Mouse (Mus musculus) limb, embryonic 14.5 days (tissue): Measurements from ENCODE around the gene Cacnb4. TPM values are rescaled to one million over a fixed set of nuclear protein-coding genes. Genes with fewer than 3 reads are reported as not detected.

Source experiments
- ATAC-seq: fragments of 200-750 bp; cut with Nextera tagmentation; 2 replicates; pipeline ENCODE4 v1.8.0; 2017; ENCODE audit warnings: low read depth, moderate number of reproducible peaks, moderate TSS enrichment; ENCODE audit not compliant: low FRiP score
- DNase-seq: peaks from one replicate; pipeline ENCODE4 v3.0.0-alpha.2; 2015; ENCODE audit warnings: low spot score
- H3K27ac ChIP-seq: fragments of 300-500 bp; sonication (generic); replicated peaks from 2 replicates; pipeline ENCODE4 v1.5.1; 2014; ENCODE audit warnings: low read depth, mild to moderate bottlenecking, low read length, moderate library complexity, mixed read lengths
- H3K27me3 ChIP-seq: fragments of 300-500 bp; sonication (generic); 2 replicates; pipeline ENCODE4 v1.6.1; 2014; ENCODE audit warnings: low read length, mixed read lengths; ENCODE audit not compliant: control insufficient read depth, insufficient read depth
- H3K36me3 ChIP-seq: fragments of 300-500 bp; sonication (generic); 2 replicates; pipeline ENCODE4 v1.6.1; 2014; ENCODE audit warnings: mild to moderate bottlenecking, low read length, moderate library complexity, mixed read lengths; ENCODE audit not compliant: control insufficient read depth, insufficient read depth
- H3K4me1 ChIP-seq: fragments of 300-500 bp; sonication (generic); 2 replicates; pipeline ENCODE4 v1.6.1; 2014; ENCODE audit warnings: antibody characterized with exemption, low read length, mixed read lengths; ENCODE audit not compliant: control insufficient read depth, insufficient read depth
- H3K4me2 ChIP-seq: fragments of 300-500 bp; sonication (generic); replicated peaks from 2 replicates; pipeline ENCODE4 v1.6.1; 2014; ENCODE audit warnings: low read depth, mild to moderate bottlenecking, low read length, moderate library complexity; ENCODE audit not compliant: severe bottlenecking
- H3K4me3 ChIP-seq: fragments of 300-500 bp; sonication (generic); replicated peaks from 2 replicates; pipeline ENCODE4 v1.5.1; 2014; ENCODE audit warnings: low read length
- H3K9ac ChIP-seq: fragments of 300-500 bp; sonication (generic); 2 replicates; pipeline ENCODE4 v1.6.1; 2014; ENCODE audit warnings: mild to moderate bottlenecking, low read depth, low read length, moderate library complexity; ENCODE audit not compliant: severe bottlenecking
- H3K9me3 ChIP-seq: fragments of 300-500 bp; sonication (generic); 2 replicates; pipeline ENCODE4 v1.6.1; 2016; ENCODE audit warnings: low read length; ENCODE audit not compliant: control insufficient read depth
- POLR2A ChIP-seq: fragments of 200-500 bp; IDR thresholded peaks from 2 replicates; pipeline ENCODE4 v1.8.0; 2012; ENCODE audit warnings: inconsistent platforms, mild to moderate bottlenecking, moderate library complexity, borderline replicate concordance; ENCODE audit not compliant: insufficient read depth, insufficient read length; ENCODE audit errors: extremely low read depth
- WGBS: fragments of 180-500 bp; shearing (Covaris S2); extraction: QIAGEN DNeasy Blood & Tissue Kit; methylation state at CpG from one replicate; pipeline ENCODE4 v1.1.7; 2014; 5-methylcytosine and 5-hydroxymethylcytosine counted together
- polyA plus RNA-seq, 2 experiments: library from polyadenylated mRNA; depleted of rRNA in 1 of 2; stranded (reverse) in 1 of 2; unstranded in 1 of 2; fragments of >200 nt; fragmentation: Nextera tagmentation in 1 of 2; extraction: Ambion mirVana in 1 of 2; gene quantifications; 2 replicates each; pipeline versions ENCODE4 v1.2.1 to v1.2.3; 2012 to 2014

The Cacnb4 gene
- polyA plus RNA-seq, 2 experiments = 0.81 to 0.91 TPM

DNA sequence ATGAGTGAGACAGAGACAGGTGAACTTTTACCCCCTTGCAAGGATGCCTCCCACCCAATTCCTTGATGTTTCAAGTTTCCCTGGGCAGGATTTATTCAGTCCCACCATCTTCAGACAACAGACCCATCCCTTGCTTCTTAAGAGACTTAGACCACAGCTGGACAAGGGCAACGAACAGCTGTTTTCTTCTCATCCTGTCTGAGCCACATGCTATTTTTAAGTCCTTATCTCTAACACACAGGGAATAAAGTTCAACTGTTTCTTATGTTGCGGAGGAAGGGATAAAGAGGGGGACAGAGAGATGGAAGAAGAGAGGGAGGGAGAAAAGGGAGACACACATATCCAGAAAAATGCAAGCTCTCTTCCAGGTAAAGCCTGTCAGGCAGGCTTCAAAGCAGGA, 57.8 kb downstream of the Cacnb4 start:
- WGBS = 79% methylated on average over 2 of the region's 2 CpGs
- no peak for DNase-seq
- TF ChIP-seq POLR2A = no peak

GRCm38 (mm10) chr2:52615429-52615828, 61.2 kb downstream of the Cacnb4 start:
- Histone ChIP-seq H3K4me2 (no peak overlapping the region), H3K36me3 (no peaks in the 10 kb centered on the region), H3K27me3 (no peaks in the 10 kb centered on the region), H3K9me3 (no peaks in the 10 kb centered on the region), H3K4me3 (no peak overlapping the region), H3K9ac (no peak overlapping the region), H3K4me1 (no peaks in the 10 kb centered on the region), H3K27ac (no peak overlapping the region)
- 68% methylated on average over 5 of the region's 5 CpGs for WGBS
- TF ChIP-seq POLR2A = no peak
- ATAC-seq (no peak), DNase-seq (no peak)

More for the DNA sequence above, 57.8 kb downstream of the Cacnb4 start:
- Histone ChIP-seq H3K4me3 (no peak overlapping the region), H3K4me2 (no peak overlapping the region; the same call in 1 of the 2 replicates), H3K27ac (no peak overlapping the region), H3K36me3 (no peaks in the 10 kb centered on the region), H3K9ac (no peak overlapping the region), H3K9me3 (no peaks in the 10 kb centered on the region), H3K4me1 (0 out of 2 replicates have a peak, but pooled peaks cover 6% of the 10 kb centered on the region), H3K27me3 (no peaks in the 10 kb centered on the region)
- ATAC-seq = no peak

- Histone ChIP-seq H3K9me3 (no peaks in the 10 kb centered on the region), H3K27ac (no peak overlapping the region), H3K4me1 (no peaks in the 10 kb centered on the region), H3K4me2 (no peak overlapping the region), H3K36me3 (no peaks in the 10 kb centered on the region), H3K27me3 (no peaks in the 10 kb centered on the region), H3K9ac (no peak overlapping the region), H3K4me3 (no peak overlapping the region)
- ATAC-seq = no peak
- DNase-seq = no peak
- 90% methylated on average over 4 of the region's 4 CpGs for WGBS
- no peak for TF ChIP-seq POLR2A
These were observed 62.7 kb downstream of the Cacnb4 start for GRCm38 (mm10) chr2:52613888-52614287.

DNA sequence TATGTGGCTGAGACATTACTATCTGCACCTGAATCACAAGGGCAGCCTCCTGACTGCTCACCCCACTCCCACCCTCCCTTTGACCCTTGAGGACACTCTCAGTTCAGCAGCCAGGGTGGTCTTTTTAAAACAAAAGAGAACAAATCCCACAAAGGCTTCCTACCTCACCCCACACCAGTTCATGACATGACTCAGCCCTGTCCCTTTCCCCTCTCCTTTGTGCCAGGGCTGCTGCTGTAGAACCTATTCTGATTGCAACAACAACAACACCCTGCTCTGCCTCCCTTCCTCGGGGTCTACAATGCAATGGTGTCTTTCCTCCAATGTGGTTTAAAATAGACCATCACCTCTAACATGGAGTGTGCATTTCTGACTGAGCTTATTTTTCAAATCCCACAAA, 67.1 kb downstream of the Cacnb4 start:
- ATAC-seq = no peak
- Histone ChIP-seq H3K27me3 (no peaks in the 10 kb centered on the region), H3K4me1 (no peaks in the 10 kb centered on the region), H3K27ac (no peak overlapping the region), H3K9me3 (no peaks in the 10 kb centered on the region), H3K36me3 (no peaks in the 10 kb centered on the region), H3K9ac (no peak overlapping the region), H3K4me3 (no peak overlapping the region), H3K4me2 (no peak overlapping the region)
- DNase-seq = no peak
- 75% methylated on average over 1 of the region's 1 CpGs for WGBS
- TF ChIP-seq POLR2A = no peak

GRCm38 (mm10) chr2:52607857-52608485, 68.7 kb downstream of the Cacnb4 start:
- Histone ChIP-seq H3K4me3 (no peak overlapping the region), H3K27me3 (no peaks in the 10 kb centered on the region), H3K9me3 (no peaks in the 10 kb centered on the region), H3K4me1 (no peaks in the 10 kb centered on the region), H3K9ac (no peak overlapping the region), H3K4me2 (no peak overlapping the region), H3K27ac (no peak overlapping the region), H3K36me3 (no peaks in the 10 kb centered on the region)
- ATAC-seq (no peak), DNase-seq (no peak)
- 88% methylated on average over 5 of the region's 5 CpGs for WGBS
- TF ChIP-seq POLR2A = no peak
